Mouse (Mus musculus): ENCODE results near the gene Xpo5. TPM values are rescaled to one million over a fixed set of nuclear protein-coding genes. Genes with fewer than 3 reads are reported as not detected.

The Xpo5 gene
- polyA plus RNA-seq, 1 experiment, result 19.6 TPM

DNA sequence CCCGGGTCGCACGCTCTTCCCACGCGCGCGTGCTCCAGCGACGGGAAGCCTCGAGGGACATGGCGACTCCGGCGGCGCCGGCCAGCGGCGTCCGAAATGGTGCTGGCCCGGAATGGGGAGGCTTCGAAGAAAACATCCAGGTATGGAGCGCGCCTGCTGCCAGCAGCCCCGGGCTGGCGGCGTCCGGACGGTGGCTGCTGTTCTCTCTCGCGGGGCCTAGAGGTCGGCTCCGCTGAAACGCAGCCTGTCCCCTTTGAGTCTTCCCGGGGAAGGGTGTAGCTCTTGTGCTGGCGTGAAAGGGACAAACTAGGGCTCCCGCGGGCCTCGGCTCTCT, 45.6 kb downstream of the Xpo5 start:
- 1% methylated on average over 37 of the region's 37 CpGs for WGBS
- Histone ChIP-seq H3K4me3 (replicated peaks; ENCODE audit: extremely low read depth, low read depth, low read length) (peak overlapping the region; percentile 94), H3K4me1 (ENCODE audit: control insufficient read depth, insufficient read depth, low read length) (peaks cover 12% of the 10 kb centered on the region)
- no peak for TF ChIP-seq POLR2A (IDR thresholded peaks at IDR 0.05; ENCODE audit: borderline replicate concordance, extremely low read depth, low read depth, low read length)
- TF ChIP-seq CTCF (IDR thresholded peaks at IDR 0.05; ENCODE audit: insufficient read depth, low read length), result no peak
- no peak for DNase-seq

DNA sequence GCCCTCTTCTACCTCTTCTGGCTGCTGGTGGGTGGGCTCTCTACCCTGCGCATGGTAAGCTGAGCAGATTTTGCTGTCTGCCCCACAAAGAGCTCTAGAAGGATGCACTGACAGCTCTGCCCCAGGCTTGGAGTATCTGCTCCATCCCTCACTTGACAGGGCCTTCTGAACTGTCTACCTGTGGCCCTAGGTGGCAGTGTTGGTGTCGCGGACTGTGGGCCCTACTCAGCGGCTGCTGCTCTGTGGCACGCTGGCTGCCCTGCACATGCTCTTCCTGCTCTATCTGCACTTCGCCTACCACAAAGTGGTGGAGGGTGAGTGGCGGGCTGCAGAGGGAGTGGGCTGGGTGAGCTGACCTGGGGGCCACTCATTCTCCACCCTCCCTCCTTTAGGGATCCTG, 48.6 kb downstream of the Xpo5 start:
- no peak for TF ChIP-seq POLR2A (IDR thresholded peaks at IDR 0.05; ENCODE audit: borderline replicate concordance, extremely low read depth, low read depth, low read length)
- TF ChIP-seq CTCF (IDR thresholded peaks at IDR 0.05; ENCODE audit: insufficient read depth, low read length), result no peak
- peaks cover 19% of the 10 kb centered on the region for H3K4me1 ChIP-seq (ENCODE audit: control insufficient read depth, insufficient read depth, low read length)
- 71% methylated on average over 7 of the region's 7 CpGs for WGBS
- no peak overlapping the region for H3K4me3 ChIP-seq (replicated peaks; ENCODE audit: extremely low read depth, low read depth, low read length)
- DNase-seq, result no peak

DNA sequence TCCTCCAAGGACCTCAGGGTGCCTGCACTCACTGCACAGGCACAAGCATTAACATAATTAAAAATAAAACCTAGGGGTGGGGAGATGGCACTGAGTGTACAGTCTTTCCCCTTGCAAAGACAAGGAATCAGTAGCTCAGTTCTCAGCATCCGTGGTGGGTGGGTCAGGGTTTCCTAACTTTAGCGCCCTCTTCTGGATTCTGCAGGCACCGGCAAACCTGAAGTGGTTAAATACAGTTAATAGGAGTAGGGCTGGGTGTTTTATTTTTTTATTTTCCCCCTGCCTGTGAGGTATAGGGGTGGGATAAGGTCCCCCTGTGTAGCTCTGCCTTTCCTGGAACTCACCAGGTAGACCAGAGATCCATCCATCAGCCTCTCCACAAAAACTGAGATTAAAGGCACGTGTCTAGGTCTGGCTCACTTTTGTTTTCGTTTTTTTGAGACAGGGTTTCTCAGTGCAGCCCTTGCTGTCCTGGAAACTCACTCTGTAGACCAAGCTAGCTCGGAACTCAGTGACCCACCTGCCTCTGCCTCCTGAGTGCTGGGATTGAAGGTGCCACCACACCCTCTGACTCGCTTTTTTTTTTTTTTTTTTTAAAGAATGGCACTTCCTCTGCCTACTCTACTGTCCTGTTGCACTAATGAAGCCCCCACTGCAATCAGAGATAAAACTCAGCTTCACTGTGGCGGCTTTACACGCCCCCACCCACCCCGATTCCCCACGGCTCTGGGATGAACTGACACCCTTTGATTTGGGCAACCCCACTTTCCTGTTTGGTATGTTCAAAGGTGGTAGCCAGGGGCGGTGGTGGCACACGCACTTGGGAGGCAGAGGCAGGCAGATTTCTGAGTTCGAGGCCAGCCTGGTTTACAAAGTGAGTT, 50.2 kb downstream of the Xpo5 start:
- WGBS, result 51% methylated on average over 14 of the region's 14 CpGs
- no peak for DNase-seq
- TF ChIP-seq CTCF (IDR thresholded peaks at IDR 0.05; ENCODE audit: insufficient read depth, low read length) (peak; percentile 39; the same call in 1 of the 2 replicates), POLR2A (IDR thresholded peaks at IDR 0.05; ENCODE audit: borderline replicate concordance, extremely low read depth, low read depth, low read length) (no peak)
- H3K4me3 ChIP-seq (replicated peaks; ENCODE audit: extremely low read depth, low read depth, low read length), result no peak overlapping the region
- peaks cover 15% of the 10 kb centered on the region for H3K4me1 ChIP-seq (ENCODE audit: control insufficient read depth, insufficient read depth, low read length)

DNA sequence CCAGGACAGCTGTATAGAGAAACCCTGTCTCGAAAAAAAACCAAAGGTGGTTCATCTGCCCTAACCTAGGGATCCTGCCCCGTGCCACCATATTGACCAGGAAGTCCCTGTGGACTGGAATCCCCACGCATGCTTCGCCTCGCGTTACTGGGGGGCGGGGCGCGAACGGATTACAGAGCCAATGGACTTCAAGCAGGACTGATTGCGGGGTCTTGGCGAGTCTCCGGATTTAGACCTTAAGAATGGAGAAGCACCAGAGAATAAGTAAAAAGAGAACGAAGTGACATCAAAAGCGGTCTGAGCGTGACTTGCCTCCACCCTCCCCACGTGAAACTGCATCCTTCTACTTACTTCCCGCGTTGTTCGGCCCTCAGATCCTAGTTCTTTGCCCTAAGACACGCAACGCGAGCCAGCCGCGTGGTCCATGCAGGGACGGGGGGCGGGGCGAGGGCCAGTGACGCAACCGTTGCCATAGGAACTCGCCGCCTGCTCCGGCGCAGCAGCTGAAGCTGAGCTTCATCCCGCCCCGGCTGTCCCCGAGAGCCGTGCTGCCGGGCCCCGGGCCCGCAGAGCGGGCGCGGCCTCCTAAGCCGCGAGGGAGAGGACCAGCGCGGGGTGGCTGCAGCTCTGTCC, 51.0 kb downstream of the Xpo5 start, which contains the start of gene Lrrc73:
TSS of gene Lrrc73 (plus strand) at position 80 of the 633 bp plus-strand sequence.
- 2% methylated on average over 45 of the region's 48 CpGs for WGBS
- TF ChIP-seq CTCF (IDR thresholded peaks at IDR 0.05; ENCODE audit: insufficient read depth, low read length), result no peak
- TF ChIP-seq POLR2A (IDR thresholded peaks at IDR 0.05; ENCODE audit: borderline replicate concordance, extremely low read depth, low read depth, low read length), result peak; percentile 47; the same call in 1 of the 2 replicates
- DNase-seq, result peak; percentile 89
- peak within 1 kb of the TSS; percentile 62 for H3K4me3 ChIP-seq (replicated peaks; ENCODE audit: extremely low read depth, low read depth, low read length)
- H3K4me1 ChIP-seq (ENCODE audit: control insufficient read depth, insufficient read depth, low read length), result peaks cover 15% of the 10 kb centered on the region

DNA sequence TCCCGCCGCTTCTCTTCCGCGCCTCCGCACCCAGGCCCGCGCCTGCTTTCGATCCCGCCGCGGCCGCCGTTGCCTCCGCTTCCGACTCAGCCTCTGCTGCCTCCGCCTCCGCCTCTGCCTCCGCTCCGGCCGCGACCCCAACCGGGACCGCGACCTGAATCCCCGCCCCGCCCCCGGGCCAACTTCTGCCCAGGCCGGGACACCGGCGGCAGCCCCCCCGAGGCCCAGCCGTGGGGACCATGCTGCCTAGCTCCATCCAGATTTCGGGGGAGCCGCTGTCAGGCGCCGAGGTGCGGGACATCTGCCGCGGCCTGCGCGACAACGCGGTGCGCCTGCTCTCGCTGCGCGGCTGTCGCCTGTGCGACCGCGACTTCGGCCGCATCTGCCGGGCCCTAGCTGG, 51.5 kb downstream of the Xpo5 start:
- TF ChIP-seq POLR2A (IDR thresholded peaks at IDR 0.05; ENCODE audit: borderline replicate concordance, extremely low read depth, low read depth, low read length) (no peak), CTCF (IDR thresholded peaks at IDR 0.05; ENCODE audit: insufficient read depth, low read length) (no peak)
- Histone ChIP-seq H3K4me1 (ENCODE audit: control insufficient read depth, insufficient read depth, low read length) (peaks cover 10% of the 10 kb centered on the region), H3K4me3 (replicated peaks; ENCODE audit: extremely low read depth, low read depth, low read length) (peak overlapping the region; percentile 39)
- WGBS, result under 1% methylated on average over 50 of the region's 54 CpGs
- DNase-seq, result no peak

DNA sequence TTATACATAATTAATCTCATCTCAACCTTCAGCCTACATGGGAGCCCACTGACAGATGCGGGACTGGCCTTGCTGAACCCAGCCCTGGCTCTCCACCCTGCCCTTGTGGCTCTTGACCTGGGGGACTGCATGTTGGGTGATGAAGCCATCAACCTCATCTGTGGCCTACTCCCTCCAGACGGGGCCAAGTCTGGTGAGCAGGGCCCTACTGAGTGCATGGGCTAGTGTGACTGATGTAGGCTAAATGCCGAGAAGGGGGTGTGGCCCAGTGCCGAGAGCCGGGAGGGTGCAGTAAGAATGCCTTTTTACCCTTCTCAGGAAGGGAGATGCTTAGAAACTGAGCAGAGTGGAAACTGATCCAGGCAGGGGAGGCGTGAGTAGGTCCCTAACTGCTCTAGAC, 52.6 kb downstream of the Xpo5 start:
- no peak overlapping the region for H3K4me3 ChIP-seq (replicated peaks; ENCODE audit: extremely low read depth, low read depth, low read length)
- DNase-seq, result no peak
- WGBS, result 27% methylated on average over 6 of the region's 6 CpGs
- H3K4me1 ChIP-seq (ENCODE audit: control insufficient read depth, insufficient read depth, low read length), result peaks cover 7% of the 10 kb centered on the region
- TF ChIP-seq POLR2A (IDR thresholded peaks at IDR 0.05; ENCODE audit: borderline replicate concordance, extremely low read depth, low read depth, low read length), result no peak
- TF ChIP-seq CTCF (IDR thresholded peaks at IDR 0.05; ENCODE audit: insufficient read depth, low read length), result no peak

DNA sequence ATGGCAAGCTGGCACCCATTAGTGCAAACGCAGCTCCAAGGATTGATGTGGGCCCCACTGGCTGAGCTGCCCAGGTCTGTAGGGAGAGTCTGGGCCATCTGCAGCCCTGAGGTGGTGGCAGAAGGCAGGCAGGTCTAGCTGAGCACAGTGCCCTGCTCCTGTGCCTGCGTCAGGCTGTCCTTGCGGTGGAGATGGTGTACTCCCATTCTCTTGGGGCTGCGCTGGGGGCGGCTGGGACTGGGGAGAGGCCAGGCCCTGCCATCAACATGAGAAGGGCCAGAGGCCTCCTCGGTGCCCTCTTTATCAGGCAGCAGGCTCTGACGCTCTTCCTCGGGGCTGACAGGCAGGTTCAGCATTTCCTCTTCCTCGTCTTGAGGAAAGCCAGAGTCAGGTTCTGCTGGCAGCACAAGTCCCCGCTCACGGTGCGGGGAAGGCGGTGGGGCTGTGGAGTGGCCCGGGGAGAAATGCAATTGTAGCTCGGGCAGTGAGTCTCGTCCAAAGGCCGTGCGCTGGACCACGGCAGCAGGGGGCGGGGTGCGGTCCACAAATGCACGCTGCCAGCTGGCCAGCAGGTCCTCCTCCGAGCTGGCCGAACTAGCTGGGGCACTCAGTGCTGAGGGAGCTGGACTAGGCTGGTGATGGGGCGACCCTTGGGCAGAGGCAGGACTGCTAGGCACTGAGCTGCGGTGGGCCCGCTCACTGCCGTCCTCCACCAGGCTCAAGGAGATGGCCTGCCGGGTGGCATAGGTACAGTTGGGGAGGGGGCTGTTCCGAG, 55.9 kb downstream of the Xpo5 start:
- no peak for DNase-seq
- WGBS, result 75% methylated on average over 30 of the region's 30 CpGs
- H3K4me1 ChIP-seq (ENCODE audit: control insufficient read depth, insufficient read depth, low read length), result peaks cover 5% of the 10 kb centered on the region
- no peak for TF ChIP-seq POLR2A (IDR thresholded peaks at IDR 0.05; ENCODE audit: borderline replicate concordance, extremely low read depth, low read depth, low read length)
- TF ChIP-seq CTCF (IDR thresholded peaks at IDR 0.05; ENCODE audit: insufficient read depth, low read length), result no peak
- H3K4me3 ChIP-seq (replicated peaks; ENCODE audit: extremely low read depth, low read depth, low read length), result no peak overlapping the region

DNA sequence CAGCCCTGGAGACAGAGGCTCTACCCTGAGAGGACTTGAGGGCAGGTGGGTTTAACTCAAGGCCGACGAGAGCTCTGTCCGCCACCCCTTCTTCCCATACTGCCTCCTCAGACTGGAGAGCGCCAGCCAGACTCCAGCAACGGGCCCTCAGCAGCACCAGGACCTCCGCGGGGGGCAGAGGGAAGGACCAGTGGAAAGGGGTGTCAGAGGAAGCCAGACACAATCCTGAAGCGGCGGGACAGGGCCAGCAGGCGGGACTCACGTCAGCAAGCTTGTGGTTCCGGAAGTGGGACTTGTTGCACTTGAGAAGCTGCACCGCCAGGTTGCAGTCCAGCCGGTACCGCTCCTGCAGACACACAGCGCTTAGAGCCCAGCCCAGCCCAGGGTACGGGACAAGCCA, 57.1 kb downstream of the Xpo5 start:
- no peaks in the 10 kb centered on the region for H3K4me1 ChIP-seq (ENCODE audit: control insufficient read depth, insufficient read depth, low read length)
- no peak overlapping the region for H3K4me3 ChIP-seq (replicated peaks; ENCODE audit: extremely low read depth, low read depth, low read length)
- 83% methylated on average over 17 of the region's 17 CpGs for WGBS
- TF ChIP-seq POLR2A (IDR thresholded peaks at IDR 0.05; ENCODE audit: borderline replicate concordance, extremely low read depth, low read depth, low read length) (no peak), CTCF (IDR thresholded peaks at IDR 0.05; ENCODE audit: insufficient read depth, low read length) (no peak)
- DNase-seq, result no peak

DNA sequence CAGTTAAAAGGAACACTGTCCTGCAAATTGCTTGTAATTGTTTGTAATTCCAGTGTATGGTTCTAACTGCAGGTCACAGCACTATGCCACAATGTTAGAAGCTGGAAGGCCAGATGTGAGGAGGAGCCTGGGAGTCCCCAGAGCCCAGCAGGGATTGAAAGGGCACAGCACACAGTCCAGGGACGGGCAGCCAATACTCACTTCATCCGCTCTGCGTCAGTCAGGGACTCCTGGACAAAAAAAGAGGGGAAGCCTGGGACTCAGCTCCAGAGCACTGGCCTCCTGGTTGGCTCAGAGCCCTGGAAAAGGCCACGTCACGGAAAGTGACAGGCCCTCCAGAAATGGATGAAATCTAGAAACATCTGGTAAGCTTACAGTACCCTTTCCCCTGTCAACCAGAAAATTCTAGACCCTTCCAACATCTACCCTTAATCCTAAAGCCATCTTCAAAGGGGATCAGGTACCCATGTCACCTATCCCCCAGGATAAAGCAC, 59.7 kb downstream of the Xpo5 start:
- TF ChIP-seq POLR2A (IDR thresholded peaks at IDR 0.05; ENCODE audit: borderline replicate concordance, extremely low read depth, low read depth, low read length), result no peak
- DNase-seq, result no peak
- 79% methylated on average over 5 of the region's 5 CpGs for WGBS
- Histone ChIP-seq H3K4me1 (ENCODE audit: control insufficient read depth, insufficient read depth, low read length) (no peaks in the 10 kb centered on the region), H3K4me3 (replicated peaks; ENCODE audit: extremely low read depth, low read depth, low read length) (no peak overlapping the region)

Data from lung, adult 2 months (tissue).